Mouse (Mus musculus) midbrain, embryonic 11.5 days (tissue): ENCODE measurements around the gene Plk2. TPM values are rescaled to one million over a fixed set of nuclear protein-coding genes. Genes with fewer than 3 reads are reported as not detected.
A peak's percentile ranks its signal among the peaks of the same experiment; 100 is the strongest.

Experiments used
- ATAC-seq: fragments of 200-750 bp; cut with Nextera tagmentation; 2 replicates; pipeline ENCODE4 v1.8.0; 2017; ENCODE audit warnings: moderate TSS enrichment, moderate library complexity; ENCODE audit not compliant: low FRiP score
- DNase-seq: peaks from one replicate; pipeline ENCODE4 v3.0.0; 2015; ENCODE audit warnings: low spot score; ENCODE audit errors: missing footprints
- H3K27ac ChIP-seq: fragments of 300-500 bp; sonication (generic); 2 replicates; pipeline ENCODE4 v1.5.1; 2014; ENCODE audit warnings: low read depth, low read length
- H3K27me3 ChIP-seq: fragments of 300-500 bp; sonication (generic); 2 replicates; pipeline ENCODE4 v1.6.1; 2014; ENCODE audit warnings: mild to moderate bottlenecking, low read length, moderate library complexity, mixed read lengths; ENCODE audit not compliant: control insufficient read depth, insufficient read depth
- H3K36me3 ChIP-seq: fragments of 300-500 bp; sonication (generic); 2 replicates; pipeline ENCODE4 v1.6.1; 2014; ENCODE audit warnings: mild to moderate bottlenecking, low read length, moderate library complexity, mixed read lengths; ENCODE audit not compliant: control insufficient read depth, insufficient read depth
- H3K4me1 ChIP-seq: fragments of 300-500 bp; sonication (generic); 2 replicates; pipeline ENCODE4 v1.6.1; 2014; ENCODE audit warnings: low read length; ENCODE audit not compliant: control insufficient read depth, insufficient read depth
- H3K4me2 ChIP-seq: fragments of 300-500 bp; sonication (generic); 2 replicates; pipeline ENCODE4 v1.6.1; 2014; ENCODE audit warnings: mild to moderate bottlenecking, moderate library complexity
- H3K4me3 ChIP-seq: fragments of 300-500 bp; sonication (generic); 2 replicates; pipeline ENCODE4 v1.5.1; 2014; ENCODE audit warnings: low read depth, low read length
- H3K9ac ChIP-seq: fragments of 300-500 bp; sonication (generic); 2 replicates; pipeline ENCODE4 v1.6.1; 2014; ENCODE audit warnings: low read length
- H3K9me3 ChIP-seq: fragments of 300-500 bp; sonication (generic); 2 replicates; pipeline ENCODE4 v1.6.1; 2016; ENCODE audit warnings: low read length; ENCODE audit not compliant: control insufficient read depth
- WGBS: fragments of 180-500 bp; shearing (Covaris S2); extraction: QIAGEN DNeasy Blood & Tissue Kit; methylation state at CpG from one replicate; pipeline ENCODE4 v1.1.7; 2014; 5-methylcytosine and 5-hydroxymethylcytosine counted together
- polyA plus RNA-seq: library from polyadenylated mRNA; unstranded; fragments of >200 nt; fragmentation: Nextera tagmentation; extraction: Ambion mirVana; gene quantifications from 2 replicates; pipeline ENCODE4 v1.2.1, GENCODE M21; 2014

Gene Plk2
- polyA plus RNA-seq, 1 experiment from 2014 or later: 63.4 TPM

GRCm38 (mm10) chr13:110425512-110426222, 30.8 kb downstream of the Plk2 start:
- no peak overlapping the region for H3K4me2 ChIP-seq
- no peaks in the 10 kb centered on the region for H3K4me1 ChIP-seq
- H3K36me3 ChIP-seq: no peaks in the 10 kb centered on the region
- no peak overlapping the region for H3K27ac ChIP-seq
- ATAC-seq: no peak
- WGBS: 86% methylated on average over 8 of the region's 8 CpGs
- H3K9me3 ChIP-seq: no peaks in the 10 kb centered on the region
- H3K4me3 ChIP-seq: no peak overlapping the region
- H3K9ac ChIP-seq: no peak overlapping the region
- no peak for DNase-seq
- no peaks in the 10 kb centered on the region for H3K27me3 ChIP-seq

- Histone ChIP-seq H3K4me2 (no peak overlapping the region), H3K4me1 (no peaks in the 10 kb centered on the region), H3K27ac (no peak overlapping the region), H3K36me3 (no peaks in the 10 kb centered on the region), H3K9ac (no peak overlapping the region), H3K4me3 (no peak overlapping the region), H3K27me3 (no peaks in the 10 kb centered on the region), H3K9me3 (no peaks in the 10 kb centered on the region)
- no peak for ATAC-seq
- no peak for DNase-seq
These were observed 36.5 kb downstream of the Plk2 start for GRCm38 (mm10) chr13:110431388-110431787.

GRCm38 (mm10) chr13:110432062-110432566, 37.3 kb downstream of the Plk2 start:
- Histone ChIP-seq H3K9me3 (no peaks in the 10 kb centered on the region), H3K36me3 (no peaks in the 10 kb centered on the region), H3K4me2 (no peak overlapping the region), H3K27me3 (no peaks in the 10 kb centered on the region), H3K4me3 (no peak overlapping the region), H3K27ac (no peak overlapping the region), H3K4me1 (no peaks in the 10 kb centered on the region), H3K9ac (no peak overlapping the region)
- ATAC-seq: no peak
- 70% methylated on average over 2 of the region's 2 CpGs for WGBS
- no peak for DNase-seq

GRCm38 (mm10) chr13:110432613-110433012, 37.8 kb downstream of the Plk2 start:
- 91% methylated on average over 4 of the region's 4 CpGs for WGBS
- no peak for ATAC-seq
- Histone ChIP-seq H3K4me3 (no peak overlapping the region), H3K9me3 (no peaks in the 10 kb centered on the region), H3K27me3 (no peaks in the 10 kb centered on the region), H3K4me1 (no peaks in the 10 kb centered on the region), H3K27ac (no peak overlapping the region), H3K36me3 (no peaks in the 10 kb centered on the region), H3K4me2 (no peak overlapping the region), H3K9ac (no peak overlapping the region)
- DNase-seq: no peak

GRCm38 (mm10) chr13:110436692-110437091, 41.8 kb downstream of the Plk2 start:
- Histone ChIP-seq H3K27me3 (no peaks in the 10 kb centered on the region), H3K36me3 (no peaks in the 10 kb centered on the region), H3K4me2 (no peak overlapping the region), H3K4me3 (no peak overlapping the region), H3K9ac (no peak overlapping the region), H3K9me3 (no peaks in the 10 kb centered on the region), H3K4me1 (no peaks in the 10 kb centered on the region), H3K27ac (no peak overlapping the region)
- peak; percentile 75 for DNase-seq
- 82% methylated on average over 7 of the region's 7 CpGs for whole genome bisulfite sequencing
- no peak for ATAC-seq

- Histone ChIP-seq H3K36me3 (no peaks in the 10 kb centered on the region), H3K27me3 (no peaks in the 10 kb centered on the region), H3K4me3 (no peak overlapping the region), H3K27ac (no peak overlapping the region), H3K9ac (no peak overlapping the region), H3K4me1 (no peaks in the 10 kb centered on the region), H3K9me3 (no peaks in the 10 kb centered on the region), H3K4me2 (no peak overlapping the region)
- no peak for DNase-seq
- no peak for ATAC-seq
- 83% methylated on average over 9 of the region's 9 CpGs for WGBS
These were observed 43.8 kb downstream of the Plk2 start for GRCm38 (mm10) chr13:110438624-110439023.

GRCm38 (mm10) chr13:110444335-110444734, 49.5 kb downstream of the Plk2 start:
- H3K4me3 ChIP-seq: no peak overlapping the region
- no peak overlapping the region for H3K9ac ChIP-seq
- ATAC-seq: no peak
- peaks cover 4% of the 10 kb centered on the region for H3K4me1 ChIP-seq
- no peaks in the 10 kb centered on the region for H3K9me3 ChIP-seq
- no peak for DNase-seq
- H3K27ac ChIP-seq: no peak overlapping the region
- H3K27me3 ChIP-seq: no peaks in the 10 kb centered on the region
- H3K4me2 ChIP-seq: no peak overlapping the region
- H3K36me3 ChIP-seq: no peaks in the 10 kb centered on the region
- 88% methylated on average over 4 of the region's 4 CpGs for WGBS

- DNase-seq (no peak), ATAC-seq (no peak)
- H3K4me2 ChIP-seq: no peak overlapping the region
- H3K36me3 ChIP-seq: no peaks in the 10 kb centered on the region
- no peak overlapping the region for H3K4me3 ChIP-seq
- peaks cover 4% of the 10 kb centered on the region for H3K4me1 ChIP-seq
- WGBS: 48% methylated on average over 3 of the region's 3 CpGs
- H3K9ac ChIP-seq: no peak overlapping the region
- H3K9me3 ChIP-seq: no peaks in the 10 kb centered on the region
- H3K27me3 ChIP-seq: no peaks in the 10 kb centered on the region
- H3K27ac ChIP-seq: no peak overlapping the region
These were observed 50.0 kb downstream of the Plk2 start for GRCm38 (mm10) chr13:110444894-110445293.

- Histone ChIP-seq H3K27me3 (no peaks in the 10 kb centered on the region), H3K4me1 (peaks cover 4% of the 10 kb centered on the region), H3K27ac (no peak overlapping the region), H3K9me3 (no peaks in the 10 kb centered on the region), H3K9ac (no peak overlapping the region), H3K4me3 (no peak overlapping the region), H3K4me2 (no peak overlapping the region), H3K36me3 (no peaks in the 10 kb centered on the region)
- WGBS: 85% methylated on average over 6 of the region's 6 CpGs
- no peak for DNase-seq
- no peak for ATAC-seq
These were observed 51.6 kb downstream of the Plk2 start for GRCm38 (mm10) chr13:110446434-110446833.
